9 mouse cellular contexts compared by ENCODE assay signal in the genomic region with DNA sequence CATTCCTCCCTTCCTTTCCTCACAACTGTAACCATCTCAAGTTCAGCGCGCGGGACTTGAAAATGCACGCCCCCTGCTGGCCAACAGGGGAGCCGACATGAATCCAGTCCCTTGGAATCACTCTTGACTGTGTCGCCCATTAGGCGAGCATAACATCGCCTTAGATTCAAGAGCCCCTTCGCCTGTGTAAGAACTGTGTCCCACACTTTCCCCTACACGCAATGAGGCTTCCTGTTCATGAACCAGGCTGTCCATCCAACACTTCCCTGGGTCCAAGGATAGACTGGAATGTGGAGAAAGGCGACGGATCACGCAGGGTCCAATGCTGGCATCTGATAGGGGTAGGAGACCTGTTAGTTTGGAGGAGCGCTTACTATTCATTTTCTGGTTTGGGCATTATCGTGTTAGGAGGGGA. TPM values are rescaled to one million over a fixed set of nuclear protein-coding genes. Genes with fewer than 3 reads are reported as not detected.
DNase-seq lines count a peak whose midpoint lies in the region; ATAC-seq and TF ChIP-seq lines count a peak whose summit lies in the region.
"Had no signal": no experiment of that assay in that cellular context is flagged by ENCODE, and none has a peak within 500 bp of the region (broad histone marks: within the 10 kb centered on the region; RNA-seq: fewer than 3 reads in every experiment).

No protein-coding gene starts in this region.

- peak; percentile 81; the same call in 1 of the 2 replicates for TF ChIP-seq CTCF in small intestine, adult 2 months (IDR thresholded peaks at IDR 0.05; ENCODE audit: extremely low read depth, insufficient read length, insufficient replicate concordance, low read depth, low read length)

- peak overlapping the region; percentile 47 for H3K4me3 ChIP-seq in hindbrain, embryonic 16.5 days (ENCODE audit: low read length)
- peak overlapping the region; percentile 64 for H3K4me3 ChIP-seq in midbrain, embryonic 10.5 days
- peak overlapping the region; percentile 41 for H3K4me3 ChIP-seq in small intestine, adult 2 months (ENCODE audit: low read depth, low read length)
- H3K4me3 ChIP-seq: myocyte had no signal

- WGBS in hindbrain, embryonic 16.5 days, result 1% methylated on average over 15 of the region's 15 CpGs
- WGBS in midbrain, embryonic 10.5 days, result under 1% methylated on average over 15 of the region's 15 CpGs
- WGBS in small intestine, adult 2 months, result 6% methylated on average over 15 of the region's 15 CpGs

- peak overlapping the region; percentile 65 for H3K9ac ChIP-seq in hindbrain, embryonic 16.5 days (ENCODE audit: low read depth, low read length)

- intact Hi-C loops in left cerebral cortex, postnatal 4 days (cut with DNase I), result loop anchor here (5.0 kb wide), 1 partner anchor 43 kb away; no protein-coding TSS in a partner anchor

- H3K9me3 ChIP-seq in hindbrain, embryonic 16.5 days (ENCODE audit: control insufficient read depth, low read length), result no peaks in the 10 kb centered on the region
- no peaks in the 10 kb centered on the region for H3K9me3 ChIP-seq in midbrain, embryonic 10.5 days (replicated peaks)

- H3K27ac ChIP-seq in hindbrain, embryonic 16.5 days (ENCODE audit: low read depth, low read length), result no peak overlapping the region
- no peak overlapping the region for H3K27ac ChIP-seq in midbrain, embryonic 10.5 days (replicated peaks)
- no peak overlapping the region for H3K27ac ChIP-seq in small intestine, adult 2 months (ENCODE audit: insufficient read depth, low read depth, low read length)

- peaks cover 12% of the 10 kb centered on the region for H3K27me3 ChIP-seq in hindbrain, embryonic 16.5 days (replicated peaks; ENCODE audit: control insufficient read depth, insufficient read depth, low read length)
- H3K27me3 ChIP-seq in midbrain, embryonic 10.5 days (ENCODE audit: low read depth, poor library complexity, severe bottlenecking), result peaks cover 72% of the 10 kb centered on the region
- peaks cover 12% of the 10 kb centered on the region for H3K27me3 ChIP-seq in small intestine, adult 2 months (ENCODE audit: control insufficient read depth, insufficient read depth, low read length)

- peak; percentile 53 to 82 for DNase-seq in heart, adult 18-20 months
- no peak for DNase-seq in heart, adult 11 months
- peak; percentile 85 for DNase-seq in cerebellum, adult 9-10 months
- DNase-seq in frontal cortex, postnatal 36 days (ENCODE audit: low spot score in 2 of 2), result peak; percentile 68 to 72
- peak; percentile 78 for DNase-seq in left cerebral cortex, postnatal 4 days
- DNase-seq in midbrain, embryonic 10.5 days (ENCODE audit: low spot score), result peak; percentile 77

- peak overlapping the region; percentile 91 for H3K4me2 ChIP-seq in hindbrain, embryonic 16.5 days (ENCODE audit: low read length)

- peaks cover 13% of the 10 kb centered on the region; the same call in 1 of the 2 replicates for H3K4me1 ChIP-seq in hindbrain, embryonic 16.5 days (ENCODE audit: control insufficient read depth, insufficient read depth, low read depth, low read length)
- H3K4me1 ChIP-seq in midbrain, embryonic 10.5 days, result peaks cover 19% of the 10 kb centered on the region
- no peaks in the 10 kb centered on the region; the same call in 1 of the 2 replicates for H3K4me1 ChIP-seq in small intestine, adult 2 months (ENCODE audit: control insufficient read depth, insufficient read depth, insufficient read length, low read length)

- TF ChIP-seq POLR2A in small intestine, adult 2 months (IDR thresholded peaks at IDR 0.05; ENCODE audit: low read depth, low read length), result no peak

- H3K36me3 ChIP-seq in hindbrain, embryonic 16.5 days (ENCODE audit: control insufficient read depth, insufficient read depth, low read length), result no peaks in the 10 kb centered on the region
- no peaks in the 10 kb centered on the region for H3K36me3 ChIP-seq in midbrain, embryonic 10.5 days
- H3K36me3 ChIP-seq in small intestine, adult 2 months (ENCODE audit: control insufficient read depth, insufficient read depth, low read length), result no peaks in the 10 kb centered on the region

- peak; percentile 74 for ATAC-seq in hindbrain, embryonic 16.5 days

RNA-seq across cellular contexts. Expression of a gene that starts 0.5 kb away (rescaled TPM):
- total RNA-seq in heart, adult 18-20 months (2021), result 10 to 100 TPM; 50.8 to 64.1 TPM
- 0.16 TPM in 1 of 2 replicates, not detected in the other for polyA plus RNA-seq in hindbrain, embryonic 16.5 days (2015; fragmentation: Nextera tagmentation; extraction: Ambion mirVana)
- 1 to 10 TPM; 3.6 to 4.9 TPM for total RNA-seq in left cerebral cortex, postnatal 4 days (2021)
- polyA plus RNA-seq in midbrain, embryonic 10.5 days (2016; fragmentation: Nextera tagmentation; extraction: Ambion mirVana), result not detected in 2 replicates
- polyA plus RNA-seq in small intestine, adult 2 months (2012; rRNA removed), result not detected in 2 replicates
- polyA plus RNA-seq: myocyte had no signal

RNA-seq across cellular contexts. Expression of a gene that starts 17.8 kb away (rescaled TPM):
- total RNA-seq in heart, adult 18-20 months (2021), result under 1 TPM; 0.05 to 0.50 TPM
- polyA plus RNA-seq in hindbrain, embryonic 16.5 days (2015; fragmentation: Nextera tagmentation; extraction: Ambion mirVana), result 46.7 and 63.6 TPM in 2 replicates
- total RNA-seq in left cerebral cortex, postnatal 4 days (2021), result 10 to 100 TPM; 69.1 to 73.9 TPM
- 0.32 and 0.42 TPM in 2 replicates for polyA plus RNA-seq in midbrain, embryonic 10.5 days (2016; fragmentation: Nextera tagmentation; extraction: Ambion mirVana)
- polyA plus RNA-seq in small intestine, adult 2 months (2012; rRNA removed), result 0.20 and 0.53 TPM in 2 replicates
- polyA plus RNA-seq: myocyte had no signal

RNA-seq across cellular contexts. Expression of a gene that starts 32.6 kb away (rescaled TPM):
- total RNA-seq in heart, adult 18-20 months (2021), result 10 to 100 TPM in 1 of 2 experiments, 1 to 10 TPM in 1; 8.9 to 11.2 TPM
- polyA plus RNA-seq in hindbrain, embryonic 16.5 days (2015; fragmentation: Nextera tagmentation; extraction: Ambion mirVana), result 5.3 and 7.6 TPM in 2 replicates
- total RNA-seq in left cerebral cortex, postnatal 4 days (2021), result 1 to 10 TPM; 5.9 to 6.6 TPM
- polyA plus RNA-seq in midbrain, embryonic 10.5 days (2016; fragmentation: Nextera tagmentation; extraction: Ambion mirVana), result 8.0 and 9.8 TPM in 2 replicates
- polyA plus RNA-seq in small intestine, adult 2 months (2012; rRNA removed), result 1.3 TPM in 2 replicates

Comparison
In these comparisons a context has a peak if more than half of its experiments do, and no peak if none do; other contexts are left out.
1. RNA of a gene that starts 17.8 kb away (polyA plus RNA-seq): 46.7 to 63.6 TPM in hindbrain, embryonic 16.5 days; 0.32 to 0.42 TPM in midbrain, embryonic 10.5 days and 0.20 to 0.53 TPM in small intestine, adult 2 months; every median in the first group is over 10 times any median in the second.
2. Peak in every context shown above with its lines, with median percentiles within 50 percentile points of each other: H3K4me3 ChIP-seq.